Mouse (Mus musculus) gastrocnemius, adult 2 months (tissue): ENCODE results near the gene Nfkbie. TPM values are rescaled to one million over a fixed set of nuclear protein-coding genes. Genes with fewer than 3 reads are reported as not detected.

Source experiments
- DNase-seq: peaks from one replicate; pipeline ENCODE4 v3.0.0; 2022
- H3K27ac ChIP-seq: fragments of 200-600 bp; 2 replicates; pipeline ENCODE4 v1.8.1; 2022; ENCODE audit warnings: mild to moderate bottlenecking
- H3K4me3 ChIP-seq: fragments of 200-600 bp; 2 replicates; pipeline ENCODE4 v1.8.1; 2022; ENCODE audit warnings: mild to moderate bottlenecking, moderate library complexity
- CTCF ChIP-seq: fragments of 200-600 bp; IDR thresholded peaks from 2 replicates; pipeline ENCODE4 v1.8.1; 2022; ENCODE audit warnings: antibody characterized with exemption, mild to moderate bottlenecking, moderate library complexity
- intact Hi-C: fragments of 180-260 bp; cut with DNase I; formaldehyde crosslinking; loops from one replicate; pipeline ENCODE4 v1.15.1; 2025
- total RNA-seq, 2 experiments: library from RNA; stranded (reverse); gene quantifications; 2 replicates each; pipeline ENCODE4 v1.2.3; 2021

Nfkbie gene
- total RNA-seq, 2 experiments from 2014 or later = 0.36 to 0.43 TPM

DNA sequence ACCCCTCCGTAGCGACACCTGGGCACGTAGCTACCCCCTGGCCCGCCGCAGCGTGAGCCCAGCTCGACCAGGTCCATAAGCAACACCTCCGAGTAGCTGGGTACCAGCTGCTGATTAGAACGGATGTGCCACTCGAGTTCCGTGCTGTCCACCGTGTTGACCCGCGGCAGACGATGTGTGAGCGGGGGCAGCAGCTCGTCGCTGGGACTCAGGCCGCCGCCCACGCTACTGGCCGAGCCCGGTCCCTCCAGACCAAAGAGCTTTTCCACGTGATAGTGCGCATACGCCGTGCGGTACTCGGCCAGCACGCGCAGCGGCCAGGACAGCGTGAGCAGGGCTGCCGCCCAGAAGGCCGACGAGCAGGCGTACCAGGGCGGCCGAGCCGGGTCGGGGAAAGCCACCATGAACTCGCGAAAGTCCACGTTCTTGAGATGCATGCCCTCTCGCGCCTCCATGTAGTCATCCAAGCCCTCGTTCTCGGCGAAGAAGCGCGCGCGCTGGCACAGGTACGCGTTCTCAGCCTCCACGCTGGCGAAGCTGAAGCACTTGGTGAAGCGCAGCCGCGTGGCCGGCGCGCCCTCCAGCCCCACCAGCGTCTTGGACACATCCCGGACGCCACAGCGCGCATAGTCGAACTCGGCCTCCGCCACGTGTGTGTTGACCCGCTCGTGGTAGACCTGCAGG lies 10.1 kb upstream of the Nfkbie start:
- intact Hi-C loops = no loop called here
- TF ChIP-seq CTCF = no peak
- Histone ChIP-seq H3K4me3 (peak overlapping the region; percentile 63), H3K27ac (no peak overlapping the region)
- DNase-seq = peak; percentile 31

- no peak for DNase-seq
- intact Hi-C loops = no loop called here
- no peak for TF ChIP-seq CTCF
- H3K4me3 ChIP-seq = no peak overlapping the region
- no peak overlapping the region for H3K27ac ChIP-seq
These were observed 8.6 kb upstream of the Nfkbie start for GRCm38 (mm10) chr17:45546941-45547340.

- Histone ChIP-seq H3K27ac (no peak overlapping the region), H3K4me3 (no peak overlapping the region)
- TF ChIP-seq CTCF = no peak
- DNase-seq = no peak
- intact Hi-C loops = no loop called here
These were observed 7.9 kb upstream of the Nfkbie start for GRCm38 (mm10) chr17:45547461-45548190.

GRCm38 (mm10) chr17:45548541-45549512 lies 6.7 kb upstream of the Nfkbie start:
- DNase-seq = no peak
- peak overlapping the region; percentile 72 for H3K4me3 ChIP-seq
- intact Hi-C loops = no loop called here

DNA sequence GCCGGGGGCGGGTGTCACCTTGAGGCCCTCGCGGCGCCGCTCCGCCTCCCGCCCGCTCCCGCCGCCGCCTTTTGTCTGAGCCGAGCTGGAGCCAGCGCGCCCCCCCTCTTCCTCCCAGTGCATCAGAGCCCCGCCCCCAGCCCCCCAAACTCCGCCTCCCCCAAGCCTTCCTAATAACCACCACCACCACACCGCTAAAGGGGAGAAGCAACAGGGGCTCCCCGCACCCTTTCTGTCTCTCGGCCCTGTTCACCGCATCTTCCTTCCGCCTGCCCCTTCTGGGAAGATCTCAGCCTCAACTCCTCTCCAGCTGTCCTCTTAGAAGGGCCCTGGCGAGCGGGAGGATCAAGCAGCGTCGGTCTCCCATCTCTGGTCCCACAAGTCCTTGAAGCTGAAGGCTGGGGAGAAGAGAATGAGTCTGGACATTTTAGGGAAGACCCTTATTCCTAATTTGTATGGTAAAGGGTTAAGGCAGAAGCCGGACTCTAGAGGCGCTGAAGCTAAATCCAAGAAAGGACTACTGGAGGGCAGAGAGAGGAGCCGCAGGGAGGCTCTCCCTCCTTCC lies 5.8 kb upstream of the Nfkbie start, which contains the start of gene Tmem151b:
Gene Tmem151b, minus strand, starts transcription at position 61 of the 565 bp plus-strand sequence.
- intact Hi-C loops = no loop called here
- no peak for DNase-seq
- Histone ChIP-seq H3K4me3 (peak within 1 kb of the TSS; percentile 72), H3K27ac (no peak within 1 kb of the TSS)
- no peak for TF ChIP-seq CTCF

More at GRCm38 (mm10) chr17:45548541-45549512, 6.7 kb upstream of the Nfkbie start:
- no peak overlapping the region for H3K27ac ChIP-seq
- TF ChIP-seq CTCF = peak; percentile 8; the same call in 1 of the 2 replicates

- DNase-seq = no peak
- intact Hi-C loops = no loop called here
- no peak overlapping the region for H3K27ac ChIP-seq
- H3K4me3 ChIP-seq = no peak overlapping the region
- TF ChIP-seq CTCF = no peak
These were observed 5.2 kb upstream of the Nfkbie start for GRCm38 (mm10) chr17:45550253-45550652.

DNA sequence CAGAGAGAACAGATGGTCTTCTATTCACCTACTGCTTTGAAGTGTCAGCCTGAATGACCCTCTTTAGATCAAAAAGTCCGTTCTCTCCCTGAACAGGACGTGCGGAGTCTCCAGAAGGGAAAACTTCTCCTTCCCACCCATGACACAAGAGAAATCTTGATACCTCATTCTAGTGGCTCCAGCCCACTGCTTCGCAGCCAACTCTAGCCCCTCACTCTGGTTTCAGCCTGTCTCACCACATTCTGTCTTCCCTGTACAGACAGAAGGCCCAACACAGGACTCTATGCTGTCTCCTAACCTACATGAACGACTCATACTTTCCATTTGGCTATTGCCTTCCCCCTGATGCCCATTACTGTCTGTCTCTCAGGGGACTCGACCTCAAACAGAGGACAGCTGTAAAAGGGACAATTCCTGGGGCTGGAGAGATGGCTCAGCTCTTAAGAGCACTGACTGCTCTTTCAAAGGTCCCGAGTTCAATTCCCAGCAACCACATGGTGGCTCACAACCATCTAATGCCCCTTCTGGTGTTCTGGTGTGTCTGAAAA lies 4.2 kb upstream of the Nfkbie start:
- no peak for TF ChIP-seq CTCF
- DNase-seq = no peak
- Histone ChIP-seq H3K4me3 (no peak overlapping the region), H3K27ac (no peak overlapping the region)
- intact Hi-C loops = no loop called here

- peak; percentile 92 for TF ChIP-seq CTCF
- DNase-seq = peak; percentile 78
- Histone ChIP-seq H3K4me3 (no peak overlapping the region), H3K27ac (no peak overlapping the region)
- intact Hi-C loops = loop anchor here (1.0 kb wide), 2 partner anchors 36 to 74 kb away; no protein-coding TSS in a partner anchor
These were observed 3.6 kb upstream of the Nfkbie start for GRCm38 (mm10) chr17:45551816-45552451.

GRCm38 (mm10) chr17:45553065-45553464 lies 2.4 kb upstream of the Nfkbie start:
- no peak for DNase-seq
- no peak for TF ChIP-seq CTCF
- H3K4me3 ChIP-seq = no peak overlapping the region
- intact Hi-C loops = no loop called here
- H3K27ac ChIP-seq = no peak overlapping the region

GRCm38 (mm10) chr17:45554420-45554819 lies 1.1 kb upstream of the Nfkbie start:
- DNase-seq = no peak
- Histone ChIP-seq H3K4me3 (no peak overlapping the region), H3K27ac (no peak overlapping the region)
- no peak for TF ChIP-seq CTCF
- intact Hi-C loops = no loop called here

GRCm38 (mm10) chr17:45556107-45556489 lies 595 bp downstream of the Nfkbie start:
- no peak for DNase-seq
- intact Hi-C loops = no loop called here
- Histone ChIP-seq H3K27ac (peak overlapping the region; percentile 71), H3K4me3 (peak overlapping the region; percentile 72)
- no peak for TF ChIP-seq CTCF
